12 mouse cellular contexts compared by ENCODE assay signal in genomic region chr5:67227682-67228444, GRCm38 (mm10). TPM values are rescaled to one million over a fixed set of nuclear protein-coding genes. Genes with fewer than 3 reads are reported as not detected.
DNase-seq lines count a peak whose midpoint lies in the region; ATAC-seq and TF ChIP-seq lines count a peak whose summit lies in the region.
"Had no signal": no experiment of that assay in that cellular context is flagged by ENCODE, and none has a peak within 500 bp of the region (broad histone marks: within the 10 kb centered on the region; RNA-seq: fewer than 3 reads in every experiment).

No protein-coding gene starts in this region.

- no peak for TF ChIP-seq CTCF in gastrocnemius, adult 2 months (IDR thresholded peaks at IDR 0.05)
- TF ChIP-seq CTCF in hindbrain, postnatal 0 days (IDR thresholded peaks at IDR 0.05; ENCODE audit: low read depth): no peak
- no peak for TF ChIP-seq CTCF in stomach, postnatal 0 days (IDR thresholded peaks at IDR 0.05; ENCODE audit: low read depth)

- WGBS in neural tube, embryonic 15.5 days: 2% methylated on average over 14 of the region's 15 CpGs
- WGBS in hindbrain, postnatal 0 days: 9% methylated on average over 15 of the region's 15 CpGs
- 4% methylated on average over 14 of the region's 15 CpGs for WGBS in stomach, postnatal 0 days

- no peak for TF ChIP-seq EP300 in stomach, postnatal 0 days (optimal IDR thresholded peaks at IDR 0.05)

- H3K4me1 ChIP-seq in neural tube, embryonic 15.5 days: peaks cover 14% of the 10 kb centered on the region
- H3K4me1 ChIP-seq in hindbrain, postnatal 0 days (ENCODE audit: insufficient read depth, low read length): no peaks in the 10 kb centered on the region; the same call in 1 of the 2 replicates
- no peaks in the 10 kb centered on the region for H3K4me1 ChIP-seq in stomach, postnatal 0 days (replicated peaks; ENCODE audit: control insufficient read depth, insufficient read depth)

- H3K27me3 ChIP-seq in neural tube, embryonic 15.5 days (replicated peaks): peaks cover 87% of the 10 kb centered on the region
- H3K27me3 ChIP-seq in hindbrain, postnatal 0 days (ENCODE audit: insufficient read depth, low read length): peaks cover 89% of the 10 kb centered on the region
- peaks cover 23% of the 10 kb centered on the region; the same call in 1 of the 2 replicates for H3K27me3 ChIP-seq in stomach, postnatal 0 days (ENCODE audit: control insufficient read depth, insufficient read depth, low read length)

- no peaks in the 10 kb centered on the region for H3K36me3 ChIP-seq in neural tube, embryonic 15.5 days
- no peaks in the 10 kb centered on the region for H3K36me3 ChIP-seq in hindbrain, postnatal 0 days (ENCODE audit: insufficient read depth, low read length)
- no peaks in the 10 kb centered on the region for H3K36me3 ChIP-seq in stomach, postnatal 0 days (ENCODE audit: control insufficient read depth, insufficient read depth, low read length)
- H3K36me3 ChIP-seq: G1E had no signal

- H3K27ac ChIP-seq in gastrocnemius, adult 2 months: no peak overlapping the region
- no peak overlapping the region for H3K27ac ChIP-seq in neural tube, embryonic 15.5 days (replicated peaks)
- no peak overlapping the region; the same call in 1 of the 2 replicates for H3K27ac ChIP-seq in hindbrain, postnatal 0 days
- no peak overlapping the region for H3K27ac ChIP-seq in stomach, postnatal 0 days (replicated peaks)

- no peak overlapping the region for H3K4me2 ChIP-seq in neural tube, embryonic 15.5 days
- 0 out of 2 replicates have a peak overlapping the region, but pooled peaks have one; percentile 21 for H3K4me2 ChIP-seq in hindbrain, postnatal 0 days (ENCODE audit: low read depth, low read length)
- no peak overlapping the region for H3K4me2 ChIP-seq in stomach, postnatal 0 days (replicated peaks; ENCODE audit: low read depth)

- DNase-seq in gastrocnemius, adult 2 months: no peak
- no peak for DNase-seq in gastrocnemius, postnatal 4 days (ENCODE audit: low spot score in 2 of 2)
- DNase-seq in neural tube, embryonic 10.5 days (ENCODE audit: extremely low spot score, low spot score): peak; percentile 55
- no peak for DNase-seq in hindbrain, postnatal 0 days (ENCODE audit: low spot score)
- DNase-seq in stomach, postnatal 0 days (ENCODE audit: low spot score): no peak
- no peak for DNase-seq in layer of hippocampus, postnatal 36 days
- DNase-seq in spleen, postnatal 4 days (ENCODE audit: low spot score in 2 of 2): no peak
- DNase-seq: cerebellum, adult 11-12 months; kidney, adult 9 months; liver, postnatal 0 days had no signal

- intact Hi-C loops in gastrocnemius, adult 2 months (cut with DNase I): loop anchor here (10.0 kb wide), 1 partner anchor 133 kb away; the partner anchor contains the start of gene Phox2b

- peak overlapping the region; percentile 23; the same call in 1 of the 2 replicates for H3K4me3 ChIP-seq in gastrocnemius, adult 2 months
- H3K4me3 ChIP-seq in neural tube, embryonic 15.5 days (replicated peaks): no peak overlapping the region
- no peak overlapping the region for H3K4me3 ChIP-seq in hindbrain, postnatal 0 days (ENCODE audit: low read length)
- H3K4me3 ChIP-seq in stomach, postnatal 0 days (ENCODE audit: low read depth, low read length): no peak overlapping the region

- H3K9me3 ChIP-seq in neural tube, embryonic 15.5 days (replicated peaks): no peaks in the 10 kb centered on the region
- H3K9me3 ChIP-seq in hindbrain, postnatal 0 days (ENCODE audit: low read length): peaks cover 3% of the 10 kb centered on the region; the same call in 1 of the 2 replicates
- no peaks in the 10 kb centered on the region for H3K9me3 ChIP-seq in stomach, postnatal 0 days (ENCODE audit: control insufficient read depth, low read length)

- ATAC-seq in neural tube, embryonic 15.5 days (ENCODE audit: low FRiP score): no peak
- no peak for ATAC-seq in hindbrain, postnatal 0 days
- 0 out of 2 replicates have a peak, but pooled peaks have one; percentile 8 for ATAC-seq in stomach, postnatal 0 days (ENCODE audit: low FRiP score, low TSS enrichment)
- ATAC-seq: liver, postnatal 0 days had no signal

- no peak overlapping the region for H3K9ac ChIP-seq in neural tube, embryonic 15.5 days (replicated peaks)
- no peak overlapping the region for H3K9ac ChIP-seq in hindbrain, postnatal 0 days (replicated peaks; ENCODE audit: low read length)
- no peak overlapping the region for H3K9ac ChIP-seq in stomach, postnatal 0 days (ENCODE audit: low read length)
- H3K9ac ChIP-seq: liver, postnatal 0 days had no signal

RNA-seq across cellular contexts. Expression of gene Tmem33, which starts 32.5 kb away (rescaled TPM):
- total RNA-seq in gastrocnemius, adult 2 months (2021): 10 to 100 TPM; 23.0 to 28.5 TPM
- 10 to 100 TPM; 38.2 to 42.6 TPM for total RNA-seq in gastrocnemius, postnatal 4 days (2021)
- 78.2 and 81.3 TPM in 2 replicates for polyA plus RNA-seq in neural tube, embryonic 15.5 days (2015; fragmentation: Nextera tagmentation; extraction: Ambion mirVana)
- 64.5 and 83.3 TPM in 2 replicates for total RNA-seq in hindbrain, postnatal 0 days (2014; rRNA removed)
- polyA plus RNA-seq in hindbrain, postnatal 0 days (2015; fragmentation: Nextera tagmentation; extraction: Ambion mirVana): 61.5 and 67.4 TPM in 2 replicates
- polyA plus RNA-seq in stomach, postnatal 0 days (2015; fragmentation: Nextera tagmentation; extraction: Ambion mirVana): 98.1 and 106 TPM in 2 replicates
- 100 to 1,000 TPM; 100 to 104 TPM for total RNA-seq in layer of hippocampus, postnatal 36 days (2021)
